Mouse (Mus musculus): ENCODE measurements around the gene Blmh.

DNA sequence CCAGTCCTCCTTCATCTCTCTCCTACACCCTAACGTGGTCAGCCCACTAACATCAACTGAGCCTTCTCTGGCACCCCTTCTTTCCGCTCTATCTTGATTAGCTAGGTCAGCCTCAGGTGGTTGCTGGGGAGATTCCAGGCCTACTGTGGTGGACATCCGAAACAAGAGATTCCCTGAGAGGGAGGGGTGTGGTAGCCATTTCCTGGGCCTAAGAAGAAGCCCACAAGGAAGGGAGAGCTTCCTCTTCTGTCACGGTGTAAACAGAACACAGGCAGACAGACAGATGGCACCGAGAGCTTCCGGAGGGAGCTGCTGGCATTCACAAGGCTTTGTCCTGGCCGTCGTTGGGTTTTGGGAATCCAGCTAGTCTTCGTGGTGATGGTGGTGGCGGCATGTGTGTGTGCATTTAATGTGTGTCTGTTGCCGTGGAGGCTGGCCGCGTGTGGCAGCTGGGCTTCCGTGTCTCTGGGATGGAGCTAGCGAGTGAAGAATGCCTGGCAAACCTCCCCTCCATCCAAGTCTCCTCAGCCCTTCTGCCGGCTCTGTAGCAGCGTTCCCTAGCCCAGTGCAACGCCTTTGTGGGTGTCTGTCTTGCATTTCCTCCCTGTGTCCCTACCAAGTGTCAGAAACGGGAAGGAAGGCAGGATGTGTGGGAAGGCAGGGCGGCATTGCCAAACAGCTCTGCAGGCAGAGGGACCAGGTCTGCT, 71.5 kb downstream of the Blmh start:
- TF ChIP-seq USF1 (IDR thresholded peaks at IDR 0.05; ENCODE audit: low read depth) (no peak), MAX (IDR thresholded peaks at IDR 0.05; ENCODE audit: low read depth) (no peak), SRF (IDR thresholded peaks at IDR 0.05; ENCODE audit: control insufficient read depth, insufficient read length, low read depth) (no peak), MYOD1 (IDR thresholded peaks at IDR 0.05; ENCODE audit: control insufficient read depth in 1 of 3, insufficient read length in 2 of 3, low read depth in 2 of 3) (no peak)

Data from myocyte (in vitro differentiated cells).